19 mouse cellular contexts compared by ENCODE assay signal in genomic region chr1:132271237-132271636, GRCm38 (mm10). TPM values are rescaled to one million over a fixed set of nuclear protein-coding genes. Genes with fewer than 3 reads are reported as not detected.
"Had no signal": no experiment of that assay in that cellular context is flagged by ENCODE, and none has a peak within 500 bp of the region (broad histone marks: within the 10 kb centered on the region; RNA-seq: fewer than 3 reads in every experiment).

No protein-coding gene starts in this region.

- DNase-seq: cerebellum, postnatal 10 days; cerebellum, postnatal 14 days; cerebellum, postnatal 25 days; cerebellum, postnatal 36 days; embryo, embryonic 11 days; forebrain, postnatal 0 days; gastrocnemius, adult 2 months; gastrocnemius, postnatal 10 days; gastrocnemius, postnatal 14 days; gastrocnemius, postnatal 25 days; gastrocnemius, postnatal 36 days; heart, adult 11 months; heart, adult 18-20 months; heart, adult 2 months had no signal

RNA-seq across cellular contexts. Expression of gene Klhdc8a, which starts 27.2 kb away (rescaled TPM):
- total RNA-seq: common myeloid progenitor, adult 5-6 weeks; granulocyte monocyte progenitor cell, adult 5-6 weeks had no signal

RNA-seq across cellular contexts. Expression of gene Gm10188, which starts 41.7 kb away (rescaled TPM):
- total RNA-seq: common myeloid progenitor, adult 5-6 weeks; forebrain, postnatal 0 days; gastrocnemius, adult 18-20 months; gastrocnemius, adult 2 months; gastrocnemius, adult 8-10 months; gastrocnemius, postnatal 10 days; gastrocnemius, postnatal 14 days; gastrocnemius, postnatal 25 days; gastrocnemius, postnatal 36 days; granulocyte monocyte progenitor cell, adult 5-6 weeks; heart, adult 18-20 months; heart, adult 2 months; heart, adult 8-10 months had no signal
